Mouse (Mus musculus): ENCODE data around the gene Paqr7. TPM values are rescaled to one million over a fixed set of nuclear protein-coding genes. Genes with fewer than 3 reads are reported as not detected.
A peak's percentile ranks its signal among the peaks of the same experiment; 100 is the strongest.

Gene Paqr7
- total and polyA plus RNA-seq, 3 experiments = 0.19 to 2.4 TPM; not detected in 1

DNA sequence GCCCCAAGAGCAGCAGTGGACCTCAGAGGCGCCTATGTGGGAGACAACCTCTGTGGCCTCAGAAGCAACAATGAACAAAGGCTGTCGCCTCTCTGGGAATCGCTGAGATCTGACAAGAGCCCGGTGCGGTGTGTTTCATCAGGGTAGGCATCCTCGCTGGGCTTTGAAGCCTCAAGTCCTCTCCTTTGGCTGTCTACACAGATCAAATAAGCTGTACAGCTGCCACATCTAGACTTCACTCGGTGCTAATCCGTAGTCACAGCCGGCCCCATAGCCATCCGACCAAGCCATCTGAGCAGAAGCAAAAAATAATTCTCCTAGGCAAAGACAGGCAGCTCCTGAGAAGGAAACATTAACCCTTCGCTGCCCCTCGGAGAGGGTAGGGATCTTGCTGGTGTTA lies 30.7 kb upstream of the Paqr7 start:
- H3K9me3 ChIP-seq (replicated peaks; ENCODE audit: insufficient read depth, low read length) = no peaks in the 10 kb centered on the region
- no peak overlapping the region for H3K9ac ChIP-seq (ENCODE audit: control insufficient read depth, low read depth, low read length, poor library complexity, severe bottlenecking)
- peaks cover 8% of the 10 kb centered on the region for H3K79me2 ChIP-seq (ENCODE audit: control insufficient read depth, insufficient read depth, low read length, poor library complexity)
- peaks cover 4 to 13% of the 10 kb centered on the region in 2 experiments for H3K4me1 ChIP-seq (ENCODE audit: control insufficient read depth in 1 of 2, insufficient read depth in 2 of 2, low read length in 2 of 2)
- H3K36me3 ChIP-seq (ENCODE audit: control insufficient read depth in 1 of 2, insufficient read depth in 2 of 2, low read length in 2 of 2) = peaks cover 2 to 15% of the 10 kb centered on the region in 2 experiments; a peak in 2 of 4 replicates
- no peaks in the 10 kb centered on the region for H3K27me3 ChIP-seq (ENCODE audit: control insufficient read depth in 1 of 2, insufficient read depth in 2 of 2, low read length in 2 of 2)
- H3K4me3 ChIP-seq (ENCODE audit: control insufficient read depth in 1 of 2, insufficient read depth in 1 of 2, low read depth in 2 of 2, low read length in 2 of 2) = no peak overlapping the region
- no peak overlapping the region for H3K27ac ChIP-seq (ENCODE audit: control insufficient read depth, low read depth, low read length)
- TF ChIP-seq ELF1 (IDR thresholded peaks at IDR 0.05; ENCODE audit: low read depth, low read length) = no peak
- no peak for TF ChIP-seq JUND (IDR thresholded peaks at IDR 0.05; ENCODE audit: low read depth, low read length)
- no peak for TF ChIP-seq NRF1 (IDR thresholded peaks at IDR 0.05; ENCODE audit: insufficient read depth, low read depth, low read length, poor library complexity, severe bottlenecking)
- no peak for TF ChIP-seq TAL1 (IDR thresholded peaks at IDR 0.05; ENCODE audit: low read length)
- TF ChIP-seq POLR2A (IDR thresholded peaks at IDR 0.05; ENCODE audit: control insufficient read depth in 1 of 2, insufficient read depth in 1 of 2, low read depth in 1 of 2, low read length in 2 of 2, poor library complexity in 1 of 2) = no peak
- no peak for TF ChIP-seq GABPA (IDR thresholded peaks at IDR 0.05; ENCODE audit: low read depth, low read length)
- TF ChIP-seq GATA1 (IDR thresholded peaks at IDR 0.05; ENCODE audit: low read depth, low read length) = no peak
- no peak for TF ChIP-seq KAT2A (conservative IDR thresholded peaks at IDR 0.05; ENCODE audit: low read depth, low read length)
- no peak for TF ChIP-seq MAZ (IDR thresholded peaks at IDR 0.05; ENCODE audit: low read depth, low read length)
- no peak for TF ChIP-seq BHLHE40 (IDR thresholded peaks at IDR 0.05; ENCODE audit: borderline replicate concordance, low read depth, low read length)
- TF ChIP-seq ETS1 (IDR thresholded peaks at IDR 0.05; ENCODE audit: low read depth, low read length) = no peak
- no peak for DNase-seq (ENCODE audit: low read depth, low spot score)

DNA sequence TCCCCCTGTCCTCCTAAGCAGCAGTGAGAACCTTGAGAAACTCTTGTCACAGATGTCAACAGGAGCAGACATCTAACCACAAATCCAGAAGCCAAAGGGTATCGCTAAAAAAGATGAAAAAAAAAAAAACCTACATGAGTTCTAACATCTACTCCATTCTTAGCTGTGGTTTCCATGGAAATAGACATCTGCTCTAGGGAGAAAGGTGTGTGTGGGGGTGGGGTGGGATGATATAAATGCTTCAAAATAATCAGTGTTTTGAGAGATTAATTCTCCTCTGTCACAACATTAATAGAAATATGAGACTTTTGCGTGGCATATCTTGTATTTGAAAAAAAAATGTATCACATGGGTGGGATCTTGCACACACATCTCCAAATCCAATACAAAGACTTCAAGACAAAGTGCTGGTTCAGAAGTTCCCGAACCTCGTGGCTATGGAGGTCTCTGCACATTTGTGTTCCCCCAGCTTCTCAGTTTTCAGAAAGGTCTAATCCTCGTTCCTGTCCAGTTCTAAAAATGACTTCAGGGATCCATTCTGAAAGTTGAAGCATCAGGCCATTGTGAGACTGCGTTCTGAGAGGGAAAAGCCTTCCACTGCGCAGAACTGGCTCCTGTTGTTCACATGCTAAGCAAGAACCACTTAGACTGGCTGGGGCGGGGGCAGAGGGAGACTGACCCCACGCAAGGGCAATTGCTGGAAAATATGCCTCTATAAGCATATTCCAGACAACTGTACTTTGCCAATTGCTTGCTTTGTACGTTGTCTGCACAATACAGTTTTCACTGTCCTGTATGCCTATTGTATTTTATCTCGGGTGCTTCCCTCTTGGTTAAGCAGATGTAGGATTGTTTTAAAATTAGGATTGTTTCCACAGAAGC lies 29.9 kb upstream of the Paqr7 start:
- no peak overlapping the region for H3K27ac ChIP-seq (ENCODE audit: control insufficient read depth, low read depth, low read length)
- H3K4me1 ChIP-seq (ENCODE audit: control insufficient read depth in 1 of 2, insufficient read depth in 2 of 2, low read length in 2 of 2) = peaks cover 0 to 9% of the 10 kb centered on the region in 2 experiments; a peak in 2 of 4 replicates

More for the DNA sequence above, 29.9 kb upstream of the Paqr7 start:
- Histone ChIP-seq H3K79me2 (ENCODE audit: control insufficient read depth, insufficient read depth, low read length, poor library complexity) (peaks cover 8% of the 10 kb centered on the region), H3K9me3 (replicated peaks; ENCODE audit: insufficient read depth, low read length) (no peaks in the 10 kb centered on the region), H3K9ac (ENCODE audit: control insufficient read depth, low read depth, low read length, poor library complexity, severe bottlenecking) (no peak overlapping the region), H3K27me3 (ENCODE audit: control insufficient read depth in 1 of 2, insufficient read depth in 2 of 2, low read length in 2 of 2) (no peaks in the 10 kb centered on the region), H3K36me3 (ENCODE audit: control insufficient read depth in 1 of 2, insufficient read depth in 2 of 2, low read length in 2 of 2) (peaks cover 2 to 13% of the 10 kb centered on the region in 2 experiments; a peak in 2 of 4 replicates), H3K4me3 (ENCODE audit: control insufficient read depth in 1 of 2, insufficient read depth in 1 of 2, low read depth in 2 of 2, low read length in 2 of 2) (no peak overlapping the region; a peak in 1 of 4 replicates)
- no peak for DNase-seq (ENCODE audit: low read depth, low spot score)
- TF ChIP-seq SMC3 (IDR thresholded peaks at IDR 0.05; ENCODE audit: low read depth, low read length) = no peak
- peak; percentile 56 for TF ChIP-seq ZNF384 (IDR thresholded peaks at IDR 0.05; ENCODE audit: low read depth, low read length)

Measured in MEL (cell line).